8 mouse cellular contexts compared by ENCODE assay signal in the genomic region with DNA sequence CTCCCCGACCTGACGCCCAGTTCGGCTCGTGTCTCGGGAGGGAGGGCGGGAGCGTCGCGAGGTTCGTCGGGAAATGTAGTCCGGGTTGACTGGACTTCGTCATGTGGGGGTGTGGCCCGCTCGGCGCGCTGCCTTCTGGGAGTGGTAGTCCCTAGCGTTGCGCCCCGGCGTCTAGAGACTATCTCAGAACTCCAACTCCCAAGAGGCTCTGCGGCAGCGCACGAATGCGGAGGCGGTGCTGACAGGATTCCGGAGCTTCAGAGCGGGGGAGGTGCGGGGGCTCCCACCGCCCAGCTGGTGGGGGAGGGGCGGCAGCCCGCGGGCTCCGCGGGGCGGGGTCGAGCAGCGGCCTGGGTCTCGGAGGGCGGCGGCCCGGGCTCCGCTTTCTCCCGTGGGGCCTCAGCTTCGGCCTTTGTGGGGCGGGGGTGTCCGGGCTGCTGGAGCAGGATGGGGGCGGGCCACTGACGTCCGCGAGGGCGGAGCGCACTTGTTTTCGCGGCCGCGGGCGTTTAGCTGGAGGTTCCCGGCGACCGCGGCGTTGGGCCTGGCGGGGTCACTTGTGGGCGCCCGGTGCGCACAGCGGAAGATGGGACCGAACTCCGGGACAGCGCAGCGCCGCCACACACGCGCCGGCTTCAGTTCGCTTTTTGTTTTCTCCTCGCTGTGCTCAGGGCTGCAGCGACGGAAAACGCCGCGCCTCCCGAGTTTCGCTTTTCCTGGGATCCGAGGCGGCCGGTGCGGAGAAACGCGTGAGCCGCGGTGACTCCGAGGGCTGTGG. TPM values are rescaled to one million over a fixed set of nuclear protein-coding genes. Genes with fewer than 3 reads are reported as not detected.
DNase-seq lines count a peak whose midpoint lies in the region; ATAC-seq lines count a peak whose summit lies in the region.

A gene (minus strand): TSS at position 86 of the 778 bp plus-strand sequence.

- peaks cover 14% of the 10 kb centered on the region for H3K36me3 ChIP-seq in lung, embryonic 16.5 days (ENCODE audit: control insufficient read depth, insufficient read depth, low read length)

- under 1% methylated on average over 90 of the region's 94 CpGs for WGBS in lung, embryonic 16.5 days

- H3K27me3 ChIP-seq in lung, embryonic 16.5 days (ENCODE audit: control insufficient read depth, insufficient read depth, low read depth, low read length), result no peaks in the 10 kb centered on the region

- H3K4me3 ChIP-seq in lung, embryonic 16.5 days (ENCODE audit: low read length), result peak within 1 kb of the TSS; percentile 98

- no peaks in the 10 kb centered on the region for H3K9me3 ChIP-seq in lung, embryonic 16.5 days (ENCODE audit: control insufficient read depth, low read length)

- H3K27ac ChIP-seq in lung, embryonic 16.5 days (ENCODE audit: low read length), result peak within 1 kb of the TSS; percentile 91

- peak within 1 kb of the TSS; percentile 93 for H3K9ac ChIP-seq in lung, embryonic 16.5 days (ENCODE audit: low read length)

- peak; percentile 92 to 96 for ATAC-seq in hematopoietic stem cell, adult 5-6 weeks (replicated peaks in 1 of 2; ENCODE audit: insufficient read depth in 1 of 2, low FRiP score in 2 of 2, low TSS enrichment in 1 of 2, low read depth in 1 of 2, poor library complexity in 2 of 2, severe bottlenecking in 2 of 2)
- peak; percentile 98 for ATAC-seq in lung, embryonic 16.5 days (ENCODE audit: low read depth)

- H3K4me1 ChIP-seq in lung, embryonic 16.5 days (replicated peaks; ENCODE audit: control insufficient read depth, insufficient read depth, low read length), result peaks cover 20% of the 10 kb centered on the region

- peak within 1 kb of the TSS; percentile 91 for H3K4me2 ChIP-seq in lung, embryonic 16.5 days (ENCODE audit: low read depth, low read length)

- peak; percentile 95 for DNase-seq in MEL-GATA-1-ER (ENCODE audit: extremely low read depth, low read depth)
- DNase-seq in cerebellum, adult 8-10 months, result peak; percentile 97
- DNase-seq in forelimb bud, embryonic 11.5 days (ENCODE audit: low read depth, low spot score), result peak; percentile 100
- DNase-seq in layer of hippocampus, adult 9-10 months (ENCODE audit: low spot score), result peak; percentile 94
- peak; percentile 92 for DNase-seq in ovary, postnatal 10 days (ENCODE audit: low spot score)
- DNase-seq in thymus, postnatal 10 days (ENCODE audit: low spot score in 2 of 2), result peak; percentile 98

RNA-seq across cellular contexts. Expression of the gene that starts here (rescaled TPM):
- 6.2 and 6.4 TPM in 2 replicates for total RNA-seq in hematopoietic stem cell, adult 5-6 weeks (2017)
- polyA plus RNA-seq in lung, embryonic 16.5 days (2015; fragmentation: Nextera tagmentation; extraction: Ambion mirVana), result 25.1 and 26.8 TPM in 2 replicates

Comparison
In these comparisons a context has a peak if more than half of its experiments do, and no peak if none do; other contexts are left out.
1. Peak in every context shown above with its lines: DNase-seq, ATAC-seq, H3K4me3 ChIP-seq and H3K27ac ChIP-seq.